Mouse (Mus musculus) B cell, adult 2 months (primary cell): ENCODE results near the gene Sap25.
"Not testable (repeated sequence)": the region's sequence is repeated elsewhere in the genome, so short reads cannot be mapped to it uniquely, and the experiment has no call there.

Experiments used
- DNase-seq, 2 experiments: peaks; one replicate each; pipeline ENCODE4 v3.0.0; 2022

Gene Sap25

DNA sequence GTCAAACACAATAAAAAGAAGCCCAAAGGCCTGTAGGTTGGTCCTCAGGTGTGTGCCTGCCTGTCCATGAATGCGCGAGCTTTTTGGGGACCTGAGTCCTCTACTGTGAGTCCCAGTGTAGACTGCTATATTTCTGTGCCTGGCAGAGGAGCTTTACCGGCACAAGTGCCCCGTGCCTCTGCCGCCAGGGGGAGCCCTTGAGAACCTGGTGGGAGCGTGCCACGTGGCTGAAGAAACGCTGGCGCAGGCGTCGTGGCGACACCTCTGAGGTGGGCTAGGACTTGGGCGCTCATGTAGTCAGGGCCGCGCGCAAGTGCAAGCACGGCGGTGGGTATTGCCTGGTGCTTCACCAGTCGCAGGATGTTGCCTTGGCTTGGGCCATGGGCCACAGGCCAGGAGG, at the start of gene Sap25:
TSS of gene Sap25 (plus strand) at position 281 of the 400 bp plus-strand sequence.
- DNase-seq, result peak; percentile 60 to 64

DNA sequence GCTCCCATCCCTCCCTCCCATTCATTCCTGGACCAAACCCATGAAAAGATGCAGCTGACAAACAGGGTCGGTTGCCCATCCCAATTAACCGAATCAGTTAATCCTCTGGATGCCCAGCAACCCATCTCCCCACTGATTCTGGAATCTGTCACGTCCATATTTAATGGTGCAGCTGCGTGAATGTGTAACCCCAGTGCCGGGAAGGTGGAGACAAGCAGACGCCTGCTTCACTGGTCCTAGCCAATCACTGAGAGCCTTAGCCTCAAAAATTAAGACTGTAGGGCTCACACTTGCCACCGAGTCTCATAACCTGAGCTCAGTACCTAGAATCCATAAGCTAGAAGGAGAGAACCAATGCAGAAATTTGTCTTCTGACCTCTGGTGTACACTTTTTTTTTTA, 45.2 kb upstream of the Sap25 start:
- DNase-seq, result no peak

DNA sequence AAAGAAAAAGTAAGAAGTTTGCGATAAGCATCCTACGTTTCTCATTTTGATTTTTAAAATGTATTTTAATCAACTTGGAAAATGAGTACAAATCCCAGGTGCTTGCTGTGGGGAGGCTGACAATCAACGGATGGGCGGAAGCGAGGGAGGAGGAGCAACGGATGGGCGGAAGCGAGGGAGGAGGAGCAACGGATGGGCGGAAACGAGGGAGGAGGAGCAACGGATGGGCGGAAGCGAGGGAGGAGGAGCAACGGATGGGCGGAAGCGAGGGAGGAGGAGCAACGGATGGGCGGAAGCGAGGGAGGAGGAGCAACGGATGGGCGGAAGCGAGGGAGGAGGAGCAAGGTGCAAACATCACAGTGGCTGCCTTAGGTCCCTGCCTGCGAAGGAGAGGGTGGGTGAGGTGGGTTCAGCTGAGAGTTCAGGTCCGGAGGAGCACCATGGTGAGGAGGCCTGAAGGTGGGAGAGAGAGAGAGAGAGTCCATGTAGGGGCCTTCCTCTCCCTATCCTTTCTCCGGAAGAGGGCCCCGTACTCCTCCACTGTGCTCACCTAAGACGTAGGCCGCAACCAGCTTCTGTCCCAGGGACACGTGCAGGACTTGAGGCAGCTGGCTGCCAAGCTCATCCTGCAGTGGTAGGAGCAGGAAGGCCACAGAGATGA, 44.4 kb upstream of the Sap25 start:
- peak; percentile 62 to 66 for DNase-seq

DNA sequence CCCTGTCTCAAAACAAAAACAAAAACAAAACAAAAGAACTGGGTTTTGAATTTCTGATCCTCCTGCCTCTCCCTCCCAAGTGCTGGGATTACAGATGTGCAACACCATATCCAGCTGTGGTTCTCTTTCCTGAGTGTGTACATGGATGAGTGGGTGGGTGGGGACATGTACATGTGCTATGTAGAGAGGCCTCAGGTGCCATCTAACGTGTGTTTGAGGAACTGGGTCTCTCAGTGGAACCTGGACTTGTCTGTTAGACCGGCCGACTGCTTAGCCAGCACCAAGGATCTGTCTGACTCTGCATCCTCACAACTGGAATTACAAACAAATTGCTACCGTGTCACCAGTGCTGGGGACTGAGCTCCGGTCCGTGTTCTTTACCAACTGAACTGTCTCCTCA, 43.5 kb upstream of the Sap25 start:
- DNase-seq, result no peak

DNA sequence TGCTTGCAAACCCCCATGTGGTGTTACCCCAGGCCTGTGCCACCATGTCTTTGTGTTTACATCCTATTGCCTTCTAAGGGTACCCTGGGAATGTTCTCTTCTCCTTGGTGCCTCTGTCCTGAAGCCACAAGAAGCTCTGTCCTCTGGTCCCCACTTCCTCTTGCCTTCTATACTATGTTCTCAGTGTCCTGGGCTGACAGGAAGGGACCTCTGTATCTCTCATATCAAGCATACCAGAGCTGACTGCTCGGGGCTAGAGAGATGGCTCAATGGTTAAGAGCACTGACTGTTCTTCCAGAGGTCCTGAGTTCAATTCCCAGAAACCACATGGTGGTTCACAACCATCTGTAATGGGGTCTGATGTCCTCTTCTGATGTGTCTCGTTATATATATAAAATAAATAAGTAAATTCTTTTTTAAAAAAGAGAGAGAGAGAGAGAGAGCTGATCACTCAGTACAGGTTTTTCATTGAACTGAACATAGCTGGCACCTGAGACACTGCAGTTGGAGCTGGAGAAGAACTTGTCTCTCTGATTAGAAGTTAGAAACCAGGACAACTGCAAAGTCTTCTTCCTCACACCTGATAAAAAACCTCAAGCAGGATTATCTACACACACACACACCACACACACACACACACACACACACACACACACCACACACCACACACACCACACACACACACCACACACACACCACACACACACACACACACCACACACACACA, 42.9 kb upstream of the Sap25 start:
- no peak for DNase-seq

DNA sequence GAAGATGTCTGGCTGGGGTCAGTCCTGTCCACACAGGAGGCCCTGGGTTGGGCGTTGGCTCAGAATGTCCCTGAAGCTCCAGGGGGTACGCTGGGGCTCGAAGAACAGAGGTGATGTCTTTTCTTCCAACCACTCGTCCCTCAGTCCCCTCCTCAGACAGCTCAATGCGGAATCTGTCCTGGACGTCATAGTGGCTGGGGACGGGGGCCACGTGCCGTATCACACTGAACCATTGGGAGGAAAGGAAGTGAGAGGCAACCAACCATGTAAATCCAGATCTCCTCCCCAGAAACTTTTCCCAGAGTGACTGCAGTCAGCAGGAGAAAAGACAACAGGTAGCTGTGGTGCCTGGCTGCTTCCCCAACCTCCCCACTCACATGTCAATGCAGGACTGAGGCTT, 41.5 kb upstream of the Sap25 start:
- no peak for DNase-seq

DNA sequence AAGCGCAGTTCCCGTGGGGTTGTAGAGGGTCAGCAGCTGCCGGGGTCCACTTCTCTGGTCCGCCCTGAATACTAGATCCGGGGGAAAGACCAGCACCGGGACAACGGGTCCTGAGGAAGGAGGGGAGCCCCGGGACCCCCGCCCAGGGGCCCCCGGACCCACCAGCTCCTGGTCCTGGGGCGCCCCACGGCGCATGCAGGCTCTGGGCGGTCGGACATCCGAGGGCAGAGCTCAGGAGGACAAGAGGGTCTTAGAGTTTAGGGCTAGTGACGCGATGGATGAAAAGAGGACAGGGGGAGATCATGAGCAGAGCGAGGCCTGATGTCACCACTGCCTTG, 40.9 kb upstream of the Sap25 start:
- DNase-seq, result no peak

DNA sequence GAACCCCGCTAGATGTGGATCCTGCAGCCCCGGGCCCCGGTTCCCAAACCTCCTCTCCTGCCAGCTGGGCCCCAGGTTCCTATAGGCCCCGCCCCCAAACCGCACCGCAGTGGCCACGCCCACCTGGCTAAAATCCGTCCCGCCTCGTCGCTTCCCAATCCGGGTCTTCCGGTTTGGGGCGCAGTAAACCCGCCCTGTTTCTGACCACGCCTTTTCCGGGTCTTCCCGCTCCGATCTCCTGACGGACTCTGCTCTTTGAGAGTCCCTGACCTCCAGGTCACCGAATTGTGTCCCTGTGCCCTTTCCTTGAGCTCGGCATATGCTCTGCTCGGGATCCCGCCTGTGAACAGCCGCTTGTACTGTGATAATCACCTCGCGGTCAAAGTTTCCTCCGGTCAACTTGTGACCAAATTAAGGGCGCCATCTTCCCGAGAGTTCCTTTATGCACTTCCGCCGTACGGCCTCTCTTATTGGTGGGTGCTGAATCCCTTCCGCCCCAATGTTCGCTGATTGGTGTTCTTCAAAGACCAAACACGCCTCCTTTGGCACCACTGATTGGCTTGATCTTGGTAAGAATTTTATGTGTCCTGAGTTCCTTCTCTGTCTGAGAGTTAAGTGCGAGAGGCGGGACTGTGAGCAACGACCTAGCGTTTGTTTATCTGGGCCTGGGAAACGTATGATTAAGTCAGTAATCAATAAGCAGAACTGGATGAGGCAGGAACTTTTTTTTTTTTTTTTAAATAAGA, 40.3 kb upstream of the Sap25 start, which contains the start of gene Mospd3:
TSS of gene Mospd3 (minus strand) at position 440 of the 746 bp plus-strand sequence.
- peak; percentile 98 for DNase-seq

DNA sequence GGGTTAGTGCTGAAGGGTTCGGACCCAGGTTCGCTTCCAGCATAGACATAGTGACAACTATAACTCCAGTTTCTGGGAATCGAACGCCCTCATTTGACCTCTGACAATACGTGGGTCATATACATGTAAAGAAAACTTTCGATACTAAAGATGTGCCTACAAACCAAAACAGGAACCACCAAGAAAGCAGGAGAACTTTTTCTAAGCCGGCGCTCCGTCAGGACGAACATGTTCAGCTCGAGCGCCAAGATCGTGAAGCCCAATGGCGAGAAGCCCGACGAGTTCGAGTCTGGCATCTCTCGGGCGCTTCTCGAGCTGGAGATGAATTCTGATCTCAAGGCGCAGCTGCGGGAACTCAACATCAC, 39.8 kb upstream of the Sap25 start:
- peak in 1 of 2 experiments; percentile 24 for DNase-seq

DNA sequence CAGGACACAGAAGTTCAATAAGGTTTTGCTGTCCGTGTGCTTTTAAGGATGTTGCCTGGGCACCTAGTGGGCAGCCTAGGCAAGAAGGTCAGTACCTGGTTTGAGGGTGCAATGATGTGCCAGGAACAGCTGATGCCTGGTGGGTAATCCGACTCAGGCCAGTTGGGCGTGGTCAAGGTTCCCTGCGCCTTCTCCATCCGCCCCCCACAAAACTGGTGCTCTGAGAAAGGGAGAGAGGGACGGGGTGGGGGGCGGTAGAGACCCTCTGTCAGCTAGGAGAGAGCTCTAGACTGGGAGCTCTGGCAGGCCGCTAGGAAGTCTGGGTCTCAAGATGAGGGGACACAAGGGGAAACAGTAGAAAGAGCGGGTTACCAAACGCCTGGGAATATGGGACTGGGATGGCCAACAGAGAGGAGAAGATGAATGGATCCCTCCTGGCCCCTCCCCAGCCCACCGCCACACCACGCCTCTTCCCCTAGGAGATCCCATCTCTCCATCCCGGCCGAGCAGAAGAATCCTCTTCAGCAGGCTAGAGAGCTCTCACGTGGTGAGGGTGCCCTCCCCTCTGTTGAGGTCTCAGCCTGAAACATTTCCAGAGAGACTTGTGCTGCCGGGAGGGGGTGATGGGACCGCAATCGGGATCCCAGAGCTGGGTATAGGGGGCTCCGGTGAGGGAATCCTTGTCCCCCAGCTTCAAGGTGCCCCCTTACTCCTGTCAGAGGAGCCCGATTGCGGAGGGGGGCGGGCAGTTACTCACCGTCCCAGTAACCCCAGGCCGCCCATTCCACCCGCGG, 33.1 kb upstream of the Sap25 start:
- no peak for DNase-seq

DNA sequence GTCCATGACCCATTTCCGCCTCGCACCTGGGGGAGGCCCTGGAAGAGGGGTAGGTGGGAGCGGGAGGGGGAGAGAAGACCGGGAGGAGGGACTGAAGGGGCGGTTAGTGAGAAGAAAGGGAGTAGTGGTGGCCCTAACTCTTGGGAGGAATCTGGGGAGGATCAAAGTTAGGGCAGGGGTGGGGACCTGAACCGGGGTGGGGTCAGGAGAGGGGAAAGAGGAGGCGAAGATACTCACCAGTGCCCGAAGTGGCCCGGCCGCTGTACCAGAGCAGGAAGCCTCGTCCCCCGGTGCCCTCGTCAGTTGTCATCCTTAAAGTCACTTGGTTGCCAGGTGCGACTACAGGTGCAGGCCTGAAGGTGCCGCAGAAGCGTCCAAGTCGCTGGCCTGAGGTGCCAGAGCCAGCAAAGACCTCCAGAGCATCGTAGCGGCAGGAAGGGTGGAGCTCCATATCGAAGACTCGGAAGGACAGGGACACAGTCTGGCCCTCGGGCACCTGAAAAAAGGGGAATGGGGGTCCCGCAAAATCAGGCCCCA, 32.4 kb upstream of the Sap25 start:
- DNase-seq, result no peak

DNA sequence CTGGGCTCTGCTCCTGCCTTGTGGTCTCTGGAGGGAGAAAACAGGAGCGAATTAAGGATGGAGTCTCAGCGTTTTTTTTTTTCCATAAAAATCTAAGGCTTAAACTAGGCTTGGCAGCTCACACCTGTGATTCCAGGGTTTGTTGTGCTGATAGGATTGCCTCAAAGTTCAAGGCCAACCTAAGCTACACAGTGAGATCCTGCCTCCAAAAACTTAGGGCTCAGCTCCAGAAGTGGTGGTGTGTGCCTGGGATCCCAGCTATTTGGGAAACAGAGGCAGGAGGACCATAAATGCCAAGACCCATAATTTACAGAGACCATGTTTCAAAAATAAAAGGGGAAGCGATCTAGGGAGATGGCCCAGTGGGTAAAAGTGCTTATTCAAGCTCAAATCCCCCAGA, 31.8 kb upstream of the Sap25 start:
- no peak for DNase-seq

DNA sequence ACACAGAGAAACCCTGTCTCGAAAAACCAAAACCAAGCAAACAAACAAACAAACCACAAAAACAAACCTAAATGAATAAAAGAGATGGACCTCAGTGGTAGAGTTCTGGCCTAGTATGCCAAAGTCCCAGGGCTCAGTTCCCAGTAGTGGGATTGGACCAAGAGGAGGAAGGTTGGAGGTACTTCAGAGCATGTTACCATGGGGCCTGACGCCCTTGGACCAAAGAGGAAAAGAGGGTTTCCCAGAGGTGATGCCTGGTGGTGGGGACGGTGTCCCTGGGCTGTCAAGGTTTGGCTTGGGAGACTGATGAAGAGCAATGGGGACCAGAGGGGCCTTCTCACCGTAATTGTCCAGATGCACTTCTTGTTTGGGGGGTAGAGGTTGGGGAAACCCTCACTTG, 31.1 kb upstream of the Sap25 start:
- DNase-seq, result no peak

DNA sequence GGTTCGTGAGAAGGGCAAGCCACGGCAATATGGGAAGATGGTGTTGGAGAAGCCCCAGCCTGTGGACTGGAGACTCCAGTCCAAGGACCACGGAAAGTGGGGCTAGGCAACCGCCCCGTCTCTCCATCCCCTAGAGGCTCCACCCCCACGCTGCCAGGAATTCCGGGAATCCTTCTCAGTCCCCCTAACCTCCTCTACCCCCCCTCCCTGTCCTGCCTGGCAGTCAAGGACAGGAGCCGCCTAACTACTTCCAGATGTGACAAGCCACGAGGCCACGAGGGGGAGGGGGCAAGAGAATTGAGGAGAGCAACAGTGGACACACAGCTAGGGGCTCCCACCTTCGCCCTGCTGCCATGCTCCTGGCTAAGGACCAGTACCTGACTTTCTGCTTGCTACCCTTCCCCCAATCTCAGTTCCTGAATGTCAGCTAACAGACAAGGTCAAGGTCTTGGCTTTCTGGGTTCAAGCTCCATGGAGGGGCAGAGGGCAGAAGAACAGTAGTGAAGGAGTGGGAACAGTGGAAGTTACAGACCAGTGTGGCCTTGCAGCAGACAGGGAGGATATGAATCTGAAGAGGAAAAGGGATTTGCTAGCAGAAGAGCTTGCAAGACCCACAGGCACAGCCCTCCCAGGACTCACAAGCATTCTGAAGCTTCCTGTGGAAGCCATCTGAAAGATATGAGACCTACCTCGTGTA, 30.4 kb upstream of the Sap25 start:
- DNase-seq, result no peak

DNA sequence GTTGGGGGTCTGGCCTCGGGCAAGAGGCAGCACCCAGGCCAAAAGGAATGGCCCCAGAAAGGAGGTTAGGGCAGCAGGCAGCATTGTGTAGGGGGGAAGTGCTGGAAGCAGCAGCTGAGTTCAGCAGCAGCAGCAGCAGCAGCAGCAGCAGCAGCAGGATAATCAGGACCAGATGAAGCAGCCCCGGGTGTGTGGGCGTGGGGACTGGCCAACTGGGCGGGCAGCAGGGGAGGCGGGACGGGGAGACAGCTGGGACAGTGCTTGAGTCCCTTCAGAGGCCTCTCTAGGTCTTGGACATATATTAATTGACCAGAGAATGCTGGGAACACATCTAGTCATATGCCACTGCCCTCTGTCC, 29.9 kb upstream of the Sap25 start:
- no peak for DNase-seq

DNA sequence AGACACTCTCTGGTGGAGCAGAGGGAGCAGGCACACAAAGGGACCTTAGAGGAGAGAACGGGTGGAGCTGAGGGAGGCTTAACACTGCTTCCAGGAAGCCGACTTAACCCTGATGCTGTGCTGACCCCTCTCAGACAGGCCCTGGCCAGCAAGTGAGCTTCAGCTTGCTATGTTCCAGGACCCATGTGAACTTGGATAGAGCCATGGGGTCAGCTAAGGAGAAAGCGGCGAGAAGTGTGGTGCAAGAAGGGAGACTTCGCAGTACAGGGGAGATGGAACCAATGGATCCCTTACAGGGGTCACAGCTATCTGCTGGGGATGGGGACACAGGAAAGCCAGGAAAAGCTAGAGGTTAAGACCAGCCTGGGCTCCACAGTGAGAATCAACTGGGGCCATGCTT, 28.1 kb upstream of the Sap25 start:
- no peak for DNase-seq

DNA sequence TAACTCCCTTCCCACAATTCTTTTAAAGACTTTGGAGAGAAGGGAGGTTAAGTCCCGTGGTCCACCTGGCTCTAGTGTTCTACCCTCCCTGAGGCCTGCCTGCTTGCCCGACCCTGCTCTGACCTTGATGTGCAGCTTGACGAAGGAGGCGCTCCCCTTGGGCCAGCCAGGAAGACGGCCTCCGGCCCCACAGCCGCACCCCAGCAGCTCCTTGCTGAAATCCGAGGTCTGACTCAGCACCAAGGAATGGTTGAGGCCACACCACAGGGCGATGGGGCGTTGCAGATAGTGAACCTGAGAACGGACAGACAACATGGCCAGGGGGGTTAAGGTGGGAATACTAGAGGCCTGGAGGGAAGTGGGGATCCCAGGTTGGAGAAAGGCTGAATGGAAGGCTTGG, 27.6 kb upstream of the Sap25 start, which contains the start of gene Pcolce:
TSS of gene Pcolce (minus strand) at position 235 of the 400 bp plus-strand sequence.
- no peak for DNase-seq

DNA sequence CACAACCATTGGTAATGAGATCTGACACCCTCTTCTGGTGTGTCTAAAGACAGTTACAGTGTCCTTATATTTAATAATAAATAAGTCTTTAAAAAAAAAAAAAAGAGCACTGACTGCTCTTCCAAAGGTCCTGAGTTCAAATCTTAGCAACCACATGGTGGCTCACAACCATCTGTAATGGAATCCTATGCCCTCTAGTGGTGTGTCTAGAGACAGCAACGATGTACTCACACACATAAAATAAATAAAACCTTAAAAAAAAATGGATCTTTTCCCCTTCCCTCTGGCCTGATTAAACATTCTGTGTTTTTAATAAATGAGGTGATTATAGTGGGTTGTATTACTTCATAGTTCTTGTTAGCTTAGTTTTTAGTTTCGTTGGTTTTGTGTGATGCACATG, 26.2 kb upstream of the Sap25 start:
- DNase-seq, result not testable (repeated sequence)

DNA sequence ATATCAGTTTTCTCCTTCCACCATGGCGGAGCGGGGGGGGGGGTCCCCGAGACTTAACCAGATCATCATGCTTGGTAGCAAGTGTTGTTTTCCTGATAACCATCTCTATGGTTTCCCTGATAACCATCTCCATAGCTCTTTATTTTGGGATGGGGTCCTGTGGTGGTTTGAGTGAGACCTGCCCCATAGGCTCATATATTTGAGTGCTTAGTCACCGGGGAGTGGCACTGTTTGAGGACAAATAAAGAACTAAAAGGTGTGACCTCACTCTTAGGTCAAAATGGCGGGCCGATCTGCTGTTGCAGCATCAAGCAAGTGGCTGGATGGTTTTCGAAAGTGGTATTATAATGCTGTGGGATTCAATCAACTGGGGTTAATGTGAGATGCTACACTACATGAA, 25.8 kb upstream of the Sap25 start:
- no peak for DNase-seq

DNA sequence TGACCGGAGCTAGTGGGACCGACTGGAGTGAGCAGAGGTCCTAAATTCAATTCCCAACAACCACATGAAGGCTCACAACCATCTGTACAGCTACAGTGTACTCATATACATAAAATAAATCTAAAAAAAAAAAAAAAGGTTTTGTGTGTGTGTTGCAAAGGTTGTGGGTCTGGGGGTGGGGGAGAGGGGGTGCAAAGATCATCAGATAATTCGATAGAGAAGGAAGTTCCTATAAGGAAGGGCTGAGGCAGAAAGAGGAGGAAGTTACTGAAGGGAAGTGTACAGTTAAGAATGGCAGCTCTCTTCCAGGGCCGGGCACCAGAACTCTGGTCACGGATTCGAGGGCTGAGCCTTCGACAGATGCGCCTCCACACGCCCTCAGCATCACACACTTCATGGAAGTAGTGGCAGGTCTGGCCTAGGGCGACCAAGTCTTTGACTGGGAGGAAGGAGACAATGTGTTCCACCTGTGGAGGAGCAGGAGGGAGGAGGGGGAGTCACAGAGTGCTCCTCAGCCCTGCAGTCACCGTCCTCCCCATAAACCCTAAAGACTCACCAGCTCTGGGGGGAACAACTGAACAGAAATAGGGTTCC, 17.1 kb upstream of the Sap25 start:
- DNase-seq, result no peak

DNA sequence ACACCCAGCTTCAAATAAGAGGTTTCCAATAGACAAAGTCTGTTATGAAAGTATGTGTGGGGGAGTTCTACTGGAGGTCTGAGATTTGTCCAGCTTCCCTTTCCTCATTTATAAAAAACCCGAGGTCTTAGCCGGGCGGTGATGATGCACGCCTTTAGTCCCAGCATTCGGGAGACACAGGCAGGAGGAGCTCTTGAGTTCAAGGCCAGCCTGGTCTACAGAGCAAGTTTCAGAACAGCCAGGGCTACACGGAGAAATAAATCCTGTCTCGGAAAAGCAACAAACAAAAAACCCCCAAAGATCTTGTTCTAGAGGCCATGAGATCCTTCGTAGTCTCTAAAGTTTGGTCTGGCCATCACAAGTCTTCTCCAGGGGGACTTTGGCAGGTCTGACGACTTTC, 13.1 kb upstream of the Sap25 start:
- no peak for DNase-seq
